Mouse (Mus musculus) myocyte (in vitro differentiated cells): ENCODE data around the gene Gas2l3.

Experiments
- CEBPB ChIP-seq: IDR thresholded peaks from 2 replicates; pipeline ENCODE4 v1.6.1; 2011; ENCODE audit warnings: mild to moderate bottlenecking, moderate library complexity; ENCODE audit not compliant: poor library complexity, insufficient read depth, severe bottlenecking
- MAX ChIP-seq: IDR thresholded peaks from one replicate; pipeline ENCODE4 v1.6.1; 2011; ENCODE audit warnings: low read depth, mild to moderate bottlenecking, control low read depth
- POLR2A ChIP-seq: IDR thresholded peaks from one replicate; pipeline ENCODE4 v1.6.1; 2011; ENCODE audit warnings: low read depth, mild to moderate bottlenecking, control low read depth, moderate library complexity; ENCODE audit not compliant: insufficient read length

GRCm38 (mm10) chr10:89435920-89436319 lies 7.8 kb downstream of the Gas2l3 start:
- no peak for TF ChIP-seq CEBPB
- no peak for TF ChIP-seq POLR2A
- no peak for TF ChIP-seq MAX
